Mouse (Mus musculus) liver, embryonic 12.5 days (tissue): ENCODE data around the gene Tbc1d22b. TPM values are rescaled to one million over a fixed set of nuclear protein-coding genes. Genes with fewer than 3 reads are reported as not detected.
"Not testable (repeated sequence)": the region's sequence is repeated elsewhere in the genome, so short reads cannot be mapped to it uniquely, and the experiment has no call there.

Experiments used
- ATAC-seq: fragments of 200-750 bp; cut with Nextera tagmentation; 2 replicates; pipeline ENCODE4 v1.8.0; 2017; ENCODE audit warnings: moderate number of reproducible peaks, mild to moderate bottlenecking, moderate library complexity
- H3K27ac ChIP-seq: fragments of 300-500 bp; sonication (generic); 2 replicates; pipeline ENCODE4 v1.5.1; 2016; ENCODE audit warnings: mild to moderate bottlenecking
- H3K27me3 ChIP-seq: fragments of 300-500 bp; sonication (generic); replicated peaks from 2 replicates; pipeline ENCODE4 v1.6.1; 2016; ENCODE audit warnings: mild to moderate bottlenecking, moderate library complexity
- H3K36me3 ChIP-seq: fragments of 300-500 bp; sonication (generic); 2 replicates; pipeline ENCODE4 v1.6.1; 2016; ENCODE audit warnings: mild to moderate bottlenecking, moderate library complexity
- H3K4me1 ChIP-seq: fragments of 300-500 bp; sonication (generic); 2 replicates; pipeline ENCODE4 v1.6.1; 2016
- H3K4me2 ChIP-seq: fragments of 300-500 bp; sonication (generic); 2 replicates; pipeline ENCODE4 v1.6.1; 2016; ENCODE audit warnings: mild to moderate bottlenecking, moderate library complexity
- H3K4me3 ChIP-seq: fragments of 300-500 bp; sonication (generic); 2 replicates; pipeline ENCODE4 v1.5.1; 2016; ENCODE audit warnings: mild to moderate bottlenecking, moderate library complexity
- H3K9ac ChIP-seq: fragments of 300-500 bp; sonication (generic); 2 replicates; pipeline ENCODE4 v1.6.1; 2016; ENCODE audit warnings: mild to moderate bottlenecking, moderate library complexity
- H3K9me3 ChIP-seq: fragments of 300-500 bp; sonication (generic); replicated peaks from 2 replicates; pipeline ENCODE4 v1.6.1; 2016; ENCODE audit warnings: mild to moderate bottlenecking, moderate library complexity
- WGBS: fragments of 180-500 bp; shearing (Covaris S2); methylation state at CpG from one replicate; pipeline ENCODE4 v1.1.7; 2016; ENCODE audit not compliant: insufficient replicate concordance; 5-methylcytosine and 5-hydroxymethylcytosine counted together
- polyA plus RNA-seq: library from polyadenylated mRNA; unstranded; fragments of >200 nt; fragmentation: Nextera tagmentation; extraction: Ambion mirVana; gene quantifications from 2 replicates; pipeline ENCODE4 v1.2.1, GENCODE M21; 2016

Tbc1d22b gene
- polyA plus RNA-seq, 1 experiment from 2014 or later: 7.4 TPM

DNA sequence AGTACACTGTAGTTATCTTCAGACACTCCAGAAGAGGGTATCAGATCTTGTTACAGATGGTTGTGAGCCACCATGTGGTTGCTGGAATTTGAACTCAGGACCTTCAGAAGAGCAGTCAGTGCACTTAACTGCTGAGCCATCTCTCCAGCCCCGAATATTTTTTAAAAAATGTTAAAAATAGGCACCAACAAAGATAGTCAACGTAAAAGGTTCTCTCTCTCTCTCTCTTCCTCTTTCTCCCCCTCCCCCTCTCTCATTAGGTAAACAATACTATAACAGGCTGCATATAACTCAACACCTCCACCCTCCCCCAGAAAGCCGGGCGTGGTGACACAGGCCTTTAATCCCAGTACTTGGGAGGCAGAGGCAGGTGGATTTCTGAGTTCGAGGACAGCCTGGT lies 30.9 kb upstream of the Tbc1d22b start:
- not testable (repeated sequence) for H3K4me2 ChIP-seq, H3K27me3 ChIP-seq, H3K4me3 ChIP-seq, H3K27ac ChIP-seq, H3K36me3 ChIP-seq, ATAC-seq, H3K9me3 ChIP-seq, H3K9ac ChIP-seq
- peaks cover 10% of the 10 kb centered on the region for H3K4me1 ChIP-seq
- WGBS: 65% methylated on average over 5 of the region's 5 CpGs

DNA sequence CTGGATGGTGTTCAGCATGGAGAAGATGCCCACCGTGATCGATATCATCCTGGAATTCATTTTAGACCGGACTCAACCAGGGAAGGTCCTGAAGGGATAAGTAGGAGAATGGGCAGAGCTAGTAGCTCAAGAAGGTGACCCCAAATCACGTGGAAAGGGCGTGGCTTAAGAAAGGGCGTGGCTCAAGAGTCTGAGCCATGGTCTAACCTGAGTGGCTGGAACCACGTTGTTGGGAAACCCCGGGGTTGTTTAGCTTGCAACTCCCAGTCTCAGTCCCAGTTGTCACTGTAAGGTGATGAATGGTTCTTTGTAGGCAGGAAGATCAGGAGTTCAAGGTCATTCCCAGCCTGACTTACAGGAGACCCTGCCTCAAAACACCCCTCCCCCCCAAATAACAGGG lies 29.9 kb upstream of the Tbc1d22b start:
- Histone ChIP-seq H3K27ac (no peak overlapping the region), H3K9ac (no peak overlapping the region), H3K4me1 (peaks cover 1% of the 10 kb centered on the region; the same call in 1 of the 2 replicates), H3K27me3 (no peaks in the 10 kb centered on the region), H3K4me3 (no peak overlapping the region), H3K9me3 (no peaks in the 10 kb centered on the region), H3K36me3 (no peaks in the 10 kb centered on the region), H3K4me2 (no peak overlapping the region)
- 64% methylated on average over 8 of the region's 8 CpGs for WGBS
- no peak for ATAC-seq

DNA sequence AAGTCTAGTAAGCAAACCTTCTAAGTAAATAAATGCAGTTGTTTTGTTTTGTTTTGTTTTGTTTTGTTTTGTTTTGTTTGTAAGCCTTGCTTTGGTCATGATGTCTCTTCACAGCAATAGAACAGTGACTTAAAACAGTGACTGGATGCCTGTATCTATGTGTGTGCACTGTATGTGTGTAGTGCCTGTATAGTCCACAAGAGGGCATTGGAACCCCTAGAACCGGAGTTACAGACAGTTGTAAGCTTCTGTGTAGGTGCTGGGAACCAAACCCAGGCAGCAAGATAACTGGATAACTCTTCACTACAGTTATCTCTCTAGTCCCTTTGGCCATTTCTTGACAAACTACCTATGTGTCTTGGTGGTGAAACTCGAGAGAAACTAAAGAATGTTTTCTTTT lies 24.0 kb upstream of the Tbc1d22b start:
- Histone ChIP-seq H3K9ac (no peak overlapping the region), H3K27me3 (no peaks in the 10 kb centered on the region), H3K4me1 (no peaks in the 10 kb centered on the region), H3K4me3 (no peak overlapping the region), H3K9me3 (peaks cover 6% of the 10 kb centered on the region; the same call in 1 of the 2 replicates), H3K27ac (no peak overlapping the region), H3K36me3 (no peaks in the 10 kb centered on the region), H3K4me2 (no peak overlapping the region)
- ATAC-seq: no peak
- 71% methylated on average over 2 of the region's 2 CpGs for WGBS

DNA sequence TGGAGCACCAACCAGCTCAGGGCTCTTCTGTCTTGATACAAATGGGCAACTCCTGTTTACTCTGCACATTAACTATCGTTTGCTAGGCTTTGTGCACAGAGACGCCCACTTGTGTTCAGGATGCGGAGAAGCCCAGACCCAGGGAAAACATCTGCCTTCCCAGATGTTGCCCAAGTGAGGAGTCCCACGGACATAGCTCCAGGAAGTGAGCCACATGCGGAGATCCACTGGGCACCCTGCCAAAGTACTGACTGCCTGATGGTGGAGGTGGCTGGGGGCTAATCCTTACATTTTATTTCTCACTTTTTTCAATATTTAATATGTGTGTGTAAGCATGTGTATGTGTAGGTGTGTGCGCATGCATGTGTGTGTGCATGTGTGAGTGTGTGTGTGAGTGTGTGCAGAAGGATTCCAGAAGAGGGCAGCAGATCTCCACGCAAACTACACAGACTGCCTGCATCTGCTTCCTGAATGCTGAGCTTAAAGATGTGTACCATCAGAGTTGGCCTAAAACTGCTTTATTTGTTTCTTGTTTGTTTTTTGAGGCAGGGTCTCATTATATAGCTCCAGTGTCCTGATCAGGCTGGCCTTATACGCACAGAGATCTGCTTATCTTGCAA lies 20.9 kb upstream of the Tbc1d22b start:
- WGBS: 81% methylated on average over 8 of the region's 8 CpGs
- Histone ChIP-seq H3K36me3 (no peaks in the 10 kb centered on the region), H3K27me3 (no peaks in the 10 kb centered on the region), H3K4me1 (0 out of 2 replicates have a peak, but pooled peaks cover 9% of the 10 kb centered on the region), H3K4me3 (no peak overlapping the region), H3K9me3 (peaks cover 6% of the 10 kb centered on the region; the same call in 1 of the 2 replicates), H3K27ac (no peak overlapping the region), H3K4me2 (no peak overlapping the region), H3K9ac (no peak overlapping the region)
- no peak; the same call in 1 of the 2 replicates for ATAC-seq

DNA sequence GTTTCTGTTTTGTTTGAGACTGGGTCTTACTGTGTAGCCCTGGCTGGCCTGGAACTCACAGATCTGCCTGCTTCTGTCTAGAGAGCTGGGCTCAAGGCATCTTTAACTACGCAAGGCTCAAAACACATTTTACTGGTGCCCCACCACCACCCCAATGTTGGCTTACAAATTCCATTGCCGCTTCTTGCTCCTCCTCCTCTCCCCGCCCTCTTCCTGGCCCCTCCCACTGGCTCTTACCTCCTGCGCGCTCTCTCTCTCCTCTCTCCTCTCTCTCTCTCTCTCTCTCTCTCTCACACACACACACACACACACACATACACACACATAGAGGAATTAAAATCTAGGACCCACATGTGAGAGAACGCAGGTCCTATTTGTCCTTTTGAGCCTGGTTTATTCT lies 19.1 kb upstream of the Tbc1d22b start:
- Histone ChIP-seq H3K4me2 (no peak overlapping the region), H3K36me3 (no peaks in the 10 kb centered on the region), H3K4me1 (0 out of 2 replicates have a peak, but pooled peaks cover 9% of the 10 kb centered on the region), H3K9ac (no peak overlapping the region), H3K27ac (no peak overlapping the region), H3K4me3 (no peak overlapping the region), H3K9me3 (peaks cover 5% of the 10 kb centered on the region; the same call in 1 of the 2 replicates), H3K27me3 (no peaks in the 10 kb centered on the region)
- WGBS: 73% methylated on average over 6 of the region's 6 CpGs
- ATAC-seq: no peak

DNA sequence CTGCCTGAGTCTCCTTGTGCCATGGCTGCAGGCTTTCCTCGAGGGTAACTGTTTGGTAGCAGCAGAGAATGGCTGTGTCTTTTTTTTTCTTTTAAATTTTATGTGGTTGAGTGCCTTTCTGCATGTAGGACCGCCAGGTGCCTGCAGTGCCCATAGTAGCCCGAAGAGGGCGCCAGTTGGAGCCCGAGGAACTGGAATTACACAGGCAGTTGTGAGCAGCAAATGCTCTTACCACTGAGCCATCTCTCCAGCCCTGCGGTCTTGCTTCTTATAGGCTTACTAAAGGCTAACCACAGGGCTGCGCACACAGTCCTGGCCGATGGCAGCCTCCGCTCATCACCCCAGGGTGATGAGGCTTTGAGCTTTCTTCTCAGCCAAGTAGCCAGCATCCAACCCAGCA lies 18.3 kb upstream of the Tbc1d22b start:
- no peak overlapping the region for H3K4me3 ChIP-seq
- no peaks in the 10 kb centered on the region for H3K36me3 ChIP-seq
- H3K27ac ChIP-seq: no peak overlapping the region
- H3K4me2 ChIP-seq: no peak overlapping the region
- H3K9me3 ChIP-seq: no peaks in the 10 kb centered on the region
- H3K9ac ChIP-seq: no peak overlapping the region
- 63% methylated on average over 9 of the region's 9 CpGs for WGBS
- H3K27me3 ChIP-seq: no peaks in the 10 kb centered on the region
- H3K4me1 ChIP-seq: 0 out of 2 replicates have a peak, but pooled peaks cover 9% of the 10 kb centered on the region
- no peak for ATAC-seq

DNA sequence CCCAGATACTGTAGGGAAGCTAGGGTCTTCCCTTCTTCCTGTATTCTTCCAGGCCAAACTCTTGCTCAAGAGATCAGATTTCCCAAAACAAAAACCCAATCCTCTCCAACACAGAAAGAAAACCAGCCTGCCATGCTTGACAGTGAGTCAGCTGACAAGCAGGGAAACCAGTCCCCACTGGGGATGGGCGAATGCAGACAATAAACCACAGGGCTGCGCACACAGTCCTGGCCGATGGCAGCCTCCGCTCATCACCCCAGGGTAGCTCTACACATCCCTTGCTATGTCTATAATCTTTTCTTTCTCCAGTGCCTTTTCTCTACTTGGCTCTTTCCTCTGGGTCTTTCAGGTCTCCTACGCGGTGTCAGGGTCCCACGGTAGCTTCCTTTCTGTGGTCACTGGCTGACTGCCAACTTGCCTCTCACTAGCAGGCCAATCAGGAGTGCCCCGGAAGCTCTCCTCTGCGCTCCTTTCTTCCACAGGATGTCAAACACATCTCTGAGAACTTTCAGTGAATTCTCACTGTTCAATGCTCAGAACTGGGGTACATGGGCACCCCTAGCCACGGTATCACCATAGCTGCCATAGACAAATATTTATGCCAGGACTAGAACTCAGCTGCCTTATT lies 17.7 kb upstream of the Tbc1d22b start:
- H3K4me2 ChIP-seq: no peak overlapping the region
- no peak overlapping the region for H3K9ac ChIP-seq
- H3K27ac ChIP-seq: no peak overlapping the region
- no peaks in the 10 kb centered on the region for H3K36me3 ChIP-seq
- ATAC-seq: no peak
- whole genome bisulfite sequencing: 37% methylated on average over 10 of the region's 10 CpGs
- 0 out of 2 replicates have a peak, but pooled peaks cover 9% of the 10 kb centered on the region for H3K4me1 ChIP-seq
- H3K9me3 ChIP-seq: no peaks in the 10 kb centered on the region
- no peaks in the 10 kb centered on the region for H3K27me3 ChIP-seq
- H3K4me3 ChIP-seq: no peak overlapping the region

DNA sequence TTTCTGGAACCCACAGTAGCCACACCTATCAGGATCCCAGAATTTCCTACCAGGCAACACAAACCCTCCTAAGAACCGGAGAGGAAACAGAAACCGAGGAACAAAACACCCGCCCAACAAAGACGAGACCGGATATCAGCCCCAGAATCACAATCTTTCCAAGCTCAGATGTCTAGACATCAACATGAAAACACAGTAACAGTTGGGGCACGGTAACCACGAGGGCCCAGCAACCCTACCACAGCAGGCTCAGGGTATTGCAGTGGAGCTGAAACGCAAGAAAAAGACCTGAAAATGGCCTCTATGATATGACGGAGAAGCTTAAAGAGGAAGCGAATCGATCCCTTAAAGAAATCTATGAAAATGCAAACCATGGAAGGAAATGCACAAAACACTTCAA lies 15.7 kb upstream of the Tbc1d22b start:
- H3K9me3 ChIP-seq: no peaks in the 10 kb centered on the region
- H3K4me1 ChIP-seq: 0 out of 2 replicates have a peak, but pooled peaks cover 9% of the 10 kb centered on the region
- ATAC-seq: no peak
- H3K36me3 ChIP-seq: no peaks in the 10 kb centered on the region
- no peak overlapping the region for H3K4me2 ChIP-seq
- no peak overlapping the region for H3K9ac ChIP-seq
- no peak overlapping the region for H3K27ac ChIP-seq
- H3K27me3 ChIP-seq: no peaks in the 10 kb centered on the region
- 71% methylated on average over 11 of the region's 11 CpGs for whole genome bisulfite sequencing
- no peak overlapping the region for H3K4me3 ChIP-seq

DNA sequence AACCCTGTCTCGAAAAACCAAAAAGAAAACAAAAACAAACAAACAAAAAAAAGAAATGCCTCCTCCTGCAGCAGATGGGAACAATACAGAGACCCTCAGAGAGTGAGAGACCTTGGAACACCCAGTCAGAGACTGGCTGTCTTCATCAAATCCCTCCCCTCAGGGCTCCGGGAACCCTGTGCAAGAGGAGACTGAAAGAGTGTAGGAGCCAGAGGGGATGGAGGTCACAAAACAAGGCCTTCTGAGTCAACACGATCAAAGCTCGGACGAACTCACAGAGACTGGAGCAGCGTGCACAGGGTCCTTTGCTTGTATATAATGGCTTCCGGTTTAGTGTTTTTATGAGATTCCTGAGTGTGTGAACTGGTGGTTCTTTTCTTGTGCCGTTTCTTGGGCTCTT lies 9.2 kb upstream of the Tbc1d22b start:
- Histone ChIP-seq H3K27ac (no peak overlapping the region), H3K4me1 (no peaks in the 10 kb centered on the region), H3K4me2 (no peak overlapping the region), H3K9me3 (no peaks in the 10 kb centered on the region), H3K27me3 (no peaks in the 10 kb centered on the region), H3K9ac (no peak overlapping the region), H3K4me3 (no peak overlapping the region), H3K36me3 (no peaks in the 10 kb centered on the region)
- 72% methylated on average over 8 of the region's 8 CpGs for WGBS
- ATAC-seq: no peak

DNA sequence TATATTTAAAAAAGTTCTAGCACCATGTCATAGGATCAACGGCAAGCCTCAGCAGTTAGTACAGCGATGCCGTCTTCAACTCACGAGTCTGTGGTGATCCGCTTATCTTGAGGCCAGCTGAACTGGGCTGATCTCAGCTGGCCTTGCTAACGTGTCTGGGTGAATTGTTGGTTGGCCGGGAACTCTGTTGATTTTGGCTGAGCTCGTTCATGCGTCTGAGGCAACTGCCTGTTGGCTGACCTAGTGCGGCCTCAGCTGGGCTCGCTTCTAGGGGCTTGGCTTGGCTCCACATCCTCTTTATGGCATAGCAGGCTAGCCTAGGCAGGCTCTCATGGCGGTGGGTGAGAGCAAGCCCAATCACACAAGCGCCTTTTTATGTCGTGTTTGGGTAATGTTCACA lies 8.2 kb upstream of the Tbc1d22b start:
- Histone ChIP-seq H3K9me3 (no peaks in the 10 kb centered on the region), H3K4me1 (no peaks in the 10 kb centered on the region), H3K4me2 (no peak overlapping the region), H3K27me3 (no peaks in the 10 kb centered on the region), H3K36me3 (no peaks in the 10 kb centered on the region), H3K27ac (no peak overlapping the region), H3K4me3 (no peak overlapping the region), H3K9ac (no peak overlapping the region)
- 62% methylated on average over 14 of the region's 14 CpGs for WGBS
- no peak for ATAC-seq

DNA sequence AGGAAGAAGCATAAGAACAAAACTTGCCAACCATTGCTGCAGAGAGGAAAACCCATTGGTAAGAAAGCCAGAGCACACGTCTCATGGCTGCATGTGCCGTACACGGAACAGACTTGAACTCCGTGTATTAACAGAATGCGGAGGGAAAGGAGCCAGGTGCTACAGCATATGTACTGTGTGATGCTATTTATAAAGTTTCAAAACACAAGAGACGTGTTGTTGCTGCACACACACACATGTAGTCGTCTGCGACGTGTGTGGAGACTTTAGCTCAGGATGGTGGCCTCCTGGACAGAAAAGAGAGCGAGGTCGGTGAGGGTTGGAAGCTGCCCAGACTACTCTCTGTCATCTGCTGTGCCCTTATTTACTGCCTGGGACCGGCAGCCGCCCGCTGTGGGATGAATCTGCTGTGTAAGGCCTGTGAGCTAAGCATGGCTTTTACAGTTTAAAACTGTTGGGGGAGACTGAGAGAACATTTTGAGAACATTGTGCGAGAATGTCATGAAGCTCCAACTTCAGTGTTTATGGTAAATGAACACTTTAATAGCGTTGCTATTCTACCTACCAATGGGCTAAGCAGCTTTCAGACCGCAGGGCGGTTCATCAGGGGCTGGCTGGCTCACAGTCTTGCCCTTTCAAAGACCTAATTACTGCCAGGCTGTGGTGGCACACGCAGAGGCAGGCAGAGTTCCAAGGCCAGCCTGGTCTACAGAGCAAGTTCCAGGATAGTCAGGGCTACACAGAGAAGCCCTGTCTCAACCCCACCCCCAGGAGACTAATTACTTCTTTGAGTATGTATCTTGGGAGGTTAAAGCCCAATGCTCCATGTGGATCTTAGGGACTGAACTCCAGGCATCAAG lies 6.5 kb upstream of the Tbc1d22b start:
- H3K4me2 ChIP-seq: no peak overlapping the region
- 81% methylated on average over 19 of the region's 19 CpGs for WGBS
- H3K9me3 ChIP-seq: no peaks in the 10 kb centered on the region
- no peak overlapping the region for H3K4me3 ChIP-seq
- H3K4me1 ChIP-seq: no peaks in the 10 kb centered on the region
- no peaks in the 10 kb centered on the region for H3K36me3 ChIP-seq
- ATAC-seq: no peak
- H3K9ac ChIP-seq: no peak overlapping the region
- H3K27me3 ChIP-seq: no peaks in the 10 kb centered on the region
- H3K27ac ChIP-seq: no peak overlapping the region

DNA sequence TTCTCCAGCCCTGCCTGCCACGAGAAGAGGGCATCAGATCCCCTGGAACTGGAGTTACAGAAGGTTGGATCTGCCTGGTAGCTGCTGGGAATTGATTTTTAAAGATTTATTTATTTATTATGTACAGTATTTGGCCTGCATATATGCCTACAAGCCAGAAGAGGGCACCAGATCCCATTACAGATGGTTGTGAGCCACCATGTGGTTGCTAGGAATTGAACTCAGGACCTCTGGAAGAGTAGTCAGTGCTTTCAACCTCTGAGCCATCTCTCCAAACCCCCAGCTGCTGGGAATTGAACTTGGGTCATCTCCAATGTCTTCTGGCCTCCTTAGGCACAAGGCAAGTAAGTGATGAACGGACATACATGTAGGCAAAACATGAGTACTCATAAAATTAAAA lies 5.5 kb upstream of the Tbc1d22b start:
- Histone ChIP-seq H3K4me3 (no peak overlapping the region), H3K9me3 (no peaks in the 10 kb centered on the region), H3K36me3 (no peaks in the 10 kb centered on the region), H3K27me3 (no peaks in the 10 kb centered on the region), H3K4me2 (no peak overlapping the region), H3K9ac (no peak overlapping the region), H3K4me1 (peaks cover 4% of the 10 kb centered on the region), H3K27ac (no peak overlapping the region)
- ATAC-seq: no peak
- WGBS: 63% methylated on average over 2 of the region's 2 CpGs
